Mouse (Mus musculus) adrenal gland, postnatal 36 days (tissue): ENCODE measurements at regions not wholly inside any gene's neighbourhood (a gene's known extent, or its start where the extent isn't known, plus 50 kb on each side); places are given as distances from the start of the nearest gene placed in this dataset.

Source experiments
- DNase-seq, 2 experiments: peaks; one replicate each; pipeline ENCODE4 v3.0.0; 2021; ENCODE audit warnings: mixed read lengths in 1 of 2

- peak; percentile 17 to 27 for DNase-seq
These were observed 63.7 kb upstream of the Gm773 start for GRCm38 (mm10) chrX:56276348-56276747.

GRCm38 (mm10) chrX:56274170-56274569, 61.5 kb upstream of the Gm773 start:
- peak; percentile 17 to 30 for DNase-seq

- DNase-seq: no peak
These were observed 57.0 kb upstream of the Gm773 start for GRCm38 (mm10) chrX:56269706-56270105.
